ENCODE assay signal across 35 mouse cellular contexts in the genomic region with DNA sequence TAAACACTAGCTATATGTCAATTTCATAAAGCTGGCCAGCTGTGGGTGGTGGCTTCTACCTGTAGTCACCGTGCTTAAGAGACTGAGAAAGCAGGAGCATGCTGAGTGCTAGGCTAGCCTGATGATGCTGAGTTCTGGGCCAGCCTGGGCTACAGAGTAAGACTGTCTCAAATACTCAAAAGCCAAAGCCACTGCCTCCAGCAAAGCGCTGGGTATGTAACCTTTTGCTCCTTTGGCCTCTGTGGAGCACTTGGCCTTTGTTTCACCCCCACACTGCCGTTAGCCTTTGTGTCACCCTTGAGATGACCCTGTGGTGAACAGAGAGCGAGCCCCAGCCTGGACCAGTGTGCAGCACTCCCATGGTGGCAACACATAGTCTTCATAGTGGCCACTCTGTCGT.
"Had no signal": no experiment of that assay in that cellular context is flagged by ENCODE, and none has a peak within 500 bp of the region (broad histone marks: within the 10 kb centered on the region; RNA-seq: fewer than 3 reads in every experiment).

No protein-coding gene starts in this region.

- H3K9ac ChIP-seq: heart, embryonic 12.5 days; heart, embryonic 13.5 days; heart, embryonic 15.5 days; hindbrain, embryonic 12.5 days; hindbrain, embryonic 13.5 days; hindbrain, embryonic 14.5 days; hindbrain, embryonic 15.5 days; intestine, embryonic 15.5 days; kidney, embryonic 15.5 days had no signal

- H3K4me1 ChIP-seq: heart, embryonic 13.5 days; heart, embryonic 15.5 days; hindbrain, embryonic 10.5 days; hindbrain, embryonic 12.5 days; hindbrain, embryonic 13.5 days; hindbrain, embryonic 15.5 days; intestine, embryonic 15.5 days; kidney, embryonic 15.5 days had no signal

- DNase-seq: heart, postnatal 10 days; heart, postnatal 14 days; heart, postnatal 36 days; heart, postnatal 4 days; kidney, adult 11 months; kidney, adult 18-20 months; kidney, adult 2 months; kidney, adult 8-10 months; kidney, adult 9 months; kidney, postnatal 10 days; kidney, postnatal 14 days; kidney, postnatal 25 days; kidney, postnatal 36 days; kidney, postnatal 4 days; layer of hippocampus, adult 9-11 months; layer of hippocampus, postnatal 36 days had no signal

- H3K4me3 ChIP-seq: heart, embryonic 12.5 days; heart, embryonic 13.5 days; heart, embryonic 15.5 days; hindbrain, embryonic 10.5 days; hindbrain, embryonic 12.5 days; hindbrain, embryonic 13.5 days; hindbrain, embryonic 15.5 days; intestine, embryonic 15.5 days; kidney, embryonic 15.5 days; layer of hippocampus, adult 2 months; left cerebral cortex, adult 2 months had no signal

- H3K36me3 ChIP-seq: heart, embryonic 12.5 days; heart, embryonic 13.5 days; heart, embryonic 15.5 days; hindbrain, embryonic 10.5 days; hindbrain, embryonic 12.5 days; hindbrain, embryonic 13.5 days; hindbrain, embryonic 15.5 days; intestine, embryonic 15.5 days; kidney, embryonic 15.5 days had no signal

- H3K27ac ChIP-seq: heart, embryonic 13.5 days; heart, embryonic 15.5 days; hindbrain, embryonic 10.5 days; hindbrain, embryonic 12.5 days; hindbrain, embryonic 13.5 days; hindbrain, embryonic 14.5 days; hindbrain, embryonic 15.5 days; hindbrain, postnatal 0 days; intestine, embryonic 15.5 days; kidney, embryonic 15.5 days; kidney, postnatal 0 days; layer of hippocampus, adult 2 months; left cerebral cortex, adult 2 months had no signal

- H3K9me3 ChIP-seq: heart, embryonic 12.5 days; heart, embryonic 13.5 days; heart, embryonic 15.5 days; hindbrain, embryonic 10.5 days; hindbrain, embryonic 12.5 days; hindbrain, embryonic 13.5 days; hindbrain, embryonic 15.5 days; intestine, embryonic 15.5 days; kidney, embryonic 15.5 days had no signal

- ATAC-seq: hindbrain, embryonic 16.5 days; hindbrain, postnatal 0 days; inflammation-experienced regulatory T-cells, adult 6 months; intestine, embryonic 15.5 days; intestine, embryonic 16.5 days; intestine, postnatal 0 days had no signal

- H3K4me2 ChIP-seq: heart, embryonic 11.5 days; heart, embryonic 12.5 days; heart, embryonic 13.5 days; heart, embryonic 15.5 days; hindbrain, embryonic 12.5 days; hindbrain, embryonic 13.5 days; hindbrain, embryonic 14.5 days; hindbrain, embryonic 15.5 days; intestine, embryonic 15.5 days; kidney, embryonic 15.5 days had no signal

- H3K27me3 ChIP-seq: heart, embryonic 12.5 days; heart, embryonic 13.5 days; heart, embryonic 15.5 days; hindbrain, embryonic 12.5 days; hindbrain, embryonic 13.5 days; hindbrain, embryonic 15.5 days; intestine, embryonic 15.5 days; kidney, embryonic 15.5 days had no signal
